Mouse (Mus musculus) heart, adult 2 months (tissue): ENCODE measurements around the gene Ampd1. TPM values are rescaled to one million over a fixed set of nuclear protein-coding genes. Genes with fewer than 3 reads are reported as not detected.
"Not testable (repeated sequence)": the region's sequence is repeated elsewhere in the genome, so short reads cannot be mapped to it uniquely, and the experiment has no call there.

Experiments used
- DNase-seq, 2 experiments: peaks; one replicate each; pipeline ENCODE4 v3.0.0; 2021
- H3K27ac ChIP-seq: fragments of 200-600 bp; 2 replicates; pipeline ENCODE4 v1.8.1; 2022
- H3K27me3 ChIP-seq: fragments of 200-500 bp; 2 replicates; pipeline ENCODE4 v1.6.1; 2012; ENCODE audit warnings: mild to moderate bottlenecking, low read length, inconsistent platforms, mixed read lengths; ENCODE audit not compliant: control insufficient read depth, insufficient read depth
- H3K36me3 ChIP-seq: fragments of 200-500 bp; 2 replicates; pipeline ENCODE4 v1.6.1; 2012; ENCODE audit warnings: low read length, inconsistent platforms; ENCODE audit not compliant: control insufficient read depth, insufficient read depth
- H3K4me1 ChIP-seq: fragments of 200-500 bp; 2 replicates; pipeline ENCODE4 v1.6.1; 2011; ENCODE audit warnings: low read length; ENCODE audit not compliant: control insufficient read depth, insufficient read depth
- H3K4me3 ChIP-seq: fragments of 200-600 bp; 2 replicates; pipeline ENCODE4 v1.8.1; 2022
- H3K79me2 ChIP-seq: fragments of 200-500 bp; replicated peaks from 2 replicates; pipeline ENCODE4 v1.6.1; 2012; ENCODE audit warnings: mild to moderate bottlenecking, inconsistent platforms, low read length, moderate library complexity, mixed read lengths; ENCODE audit not compliant: control insufficient read depth, insufficient read depth
- H3K9ac ChIP-seq: fragments of 200-500 bp; 2 replicates; pipeline ENCODE4 v1.6.1; 2012; ENCODE audit warnings: low read depth, mild to moderate bottlenecking, control low read depth, inconsistent platforms, low read length, mixed read lengths
- CTCF ChIP-seq: fragments of 200-600 bp; IDR thresholded peaks from 2 replicates; pipeline ENCODE4 v1.8.1; 2022; ENCODE audit warnings: antibody characterized with exemption, mild to moderate bottlenecking, moderate library complexity
- EP300 ChIP-seq: fragments of 200-500 bp; IDR thresholded peaks from 2 replicates; pipeline ENCODE4 v1.6.1; 2011; ENCODE audit warnings: low read depth, low read length, control low read depth; ENCODE audit not compliant: insufficient read depth
- POLR2A ChIP-seq: fragments of 200-500 bp; IDR thresholded peaks from 2 replicates; pipeline ENCODE4 v1.6.1; 2011; ENCODE audit warnings: mild to moderate bottlenecking, low read depth, low read length, control low read depth; ENCODE audit not compliant: insufficient read depth
- WGBS: fragments of 180-500 bp; shearing (Covaris S2); methylation state at CpG from one replicate; pipeline ENCODE4 v1.1.7; 2018; 5-methylcytosine and 5-hydroxymethylcytosine counted together
- intact Hi-C: fragments of 180-260 bp; cut with DNase I; formaldehyde crosslinking; loops from one replicate; pipeline ENCODE4 v1.15.1; 2025
- polyA plus RNA-seq: library from polyadenylated mRNA; depleted of rRNA; stranded (reverse); fragments of >200 nt; gene quantifications from 2 replicates; pipeline ENCODE4 v1.2.3, GENCODE M21; 2012
- total RNA-seq, 2 experiments: library from RNA; stranded (reverse); gene quantifications; 2 replicates each; pipeline ENCODE4 v1.2.3; 2021

The Ampd1 gene
- total and polyA plus RNA-seq, 3 experiments = 0.12 TPM; not detected in 2

DNA sequence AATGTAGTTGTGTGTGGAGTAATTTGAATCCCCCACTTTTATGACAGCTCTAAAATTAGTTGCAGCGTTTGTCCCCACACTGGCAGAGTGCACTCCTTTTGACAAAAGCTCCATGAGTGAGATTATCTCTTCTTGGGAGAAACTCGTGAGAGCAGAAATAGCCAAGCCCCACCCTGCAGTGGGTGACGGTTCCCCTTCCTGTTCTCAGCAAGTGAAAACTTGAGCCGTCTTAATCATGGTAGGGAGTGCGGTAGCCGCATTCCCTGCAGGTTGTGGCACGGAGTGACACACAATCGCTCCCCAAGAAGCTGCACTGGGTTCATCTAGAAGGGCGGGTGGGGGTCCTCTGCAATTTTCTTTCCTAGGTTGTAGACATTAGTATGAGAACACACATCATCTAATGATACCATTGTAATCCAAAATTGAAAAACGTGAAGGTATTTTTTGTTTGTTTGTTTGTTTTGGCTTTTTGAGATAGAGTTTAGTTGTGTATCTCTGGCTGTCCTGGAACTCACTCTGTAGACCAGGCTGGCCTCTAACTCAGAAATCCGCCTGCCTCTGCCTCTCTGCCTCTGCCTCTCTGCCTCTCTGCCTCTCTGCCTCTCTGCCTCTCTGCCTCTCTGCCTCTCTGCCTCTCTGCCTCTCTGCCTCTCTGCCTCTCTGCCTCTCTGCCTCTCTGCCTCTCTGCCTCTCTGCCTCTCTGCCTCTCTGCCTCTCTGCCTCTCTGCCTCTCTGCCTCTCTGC lies 66.5 kb downstream of the Ampd1 start:
- H3K27me3 ChIP-seq, H3K36me3 ChIP-seq, H3K79me2 ChIP-seq, H3K4me1 ChIP-seq: not testable (repeated sequence)
- Histone ChIP-seq H3K4me3 (peak overlapping the region; percentile 8), H3K9ac (peak overlapping the region; percentile 21; the same call in 1 of the 2 replicates), H3K27ac (peak overlapping the region; percentile 86)
- intact Hi-C loops = loop anchor here (2.0 kb wide), 1 partner anchor 29 kb away; no protein-coding TSS in a partner anchor
- peak; percentile 60 to 63 for DNase-seq
- peak; percentile 67; the same call in 1 of the 2 replicates for TF ChIP-seq EP300
- peak; percentile 70 for TF ChIP-seq POLR2A
- WGBS = 24% methylated on average over 11 of the region's 11 CpGs

DNA sequence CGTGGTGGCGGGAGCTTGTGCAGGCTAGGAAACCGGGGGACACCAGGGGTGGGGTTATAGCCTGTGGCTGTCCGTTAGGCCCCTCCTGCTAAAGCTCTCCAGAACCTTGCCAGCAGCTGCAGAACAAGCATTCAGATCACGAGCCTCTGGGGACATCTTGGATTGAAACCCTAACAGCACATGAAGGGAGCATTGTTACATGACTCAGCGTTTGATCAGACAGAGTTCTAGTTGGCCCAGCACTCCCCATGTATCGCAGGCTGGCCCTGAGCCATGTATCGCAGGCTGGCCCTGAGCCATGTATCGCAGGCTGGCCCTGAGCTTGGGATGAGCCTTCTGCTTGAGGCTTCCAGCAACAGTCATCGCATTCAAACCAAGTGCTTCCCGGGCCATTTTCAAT lies 67.5 kb downstream of the Ampd1 start:
- TF ChIP-seq EP300 (no peak), POLR2A (no peak), CTCF (no peak)
- intact Hi-C loops = loop anchor here (2.0 kb wide), 1 partner anchor 28 kb away; no protein-coding TSS in a partner anchor
- Histone ChIP-seq H3K36me3 (no peaks in the 10 kb centered on the region), H3K79me2 (no peaks in the 10 kb centered on the region), H3K27me3 (no peaks in the 10 kb centered on the region), H3K9ac (no peak overlapping the region), H3K27ac (no peak overlapping the region), H3K4me3 (no peak overlapping the region), H3K4me1 (peaks cover 6% of the 10 kb centered on the region)
- WGBS = 62% methylated on average over 11 of the region's 11 CpGs
- DNase-seq = peak; percentile 36 to 40

DNA sequence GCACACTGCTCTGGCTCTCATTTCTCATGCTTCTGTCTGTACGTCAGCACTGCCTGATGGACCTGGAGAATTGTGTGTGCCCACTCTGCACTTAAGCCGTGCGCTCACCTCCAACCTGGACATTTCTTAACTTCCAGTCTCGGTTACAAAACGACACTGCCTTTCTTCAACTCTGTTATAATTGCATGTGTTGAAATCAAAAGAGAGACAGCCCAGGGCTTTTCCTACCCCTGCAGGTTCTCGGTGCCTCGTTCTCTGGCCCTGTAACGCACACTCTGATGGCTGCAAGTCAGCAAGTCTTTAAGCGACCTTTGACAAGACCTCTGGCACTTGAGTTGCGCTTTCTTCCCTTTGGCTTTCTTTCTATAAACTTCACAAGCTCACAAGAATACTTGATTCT lies 68.6 kb downstream of the Ampd1 start:
- Histone ChIP-seq H3K4me3 (no peak overlapping the region), H3K27ac (no peak overlapping the region), H3K4me1 (peaks cover 6% of the 10 kb centered on the region), H3K36me3 (no peaks in the 10 kb centered on the region), H3K27me3 (no peaks in the 10 kb centered on the region), H3K9ac (no peak overlapping the region), H3K79me2 (no peaks in the 10 kb centered on the region)
- no peak for TF ChIP-seq POLR2A
- no peak for TF ChIP-seq CTCF
- TF ChIP-seq EP300 = no peak
- no peak for DNase-seq
- intact Hi-C loops = no loop called here
- 86% methylated on average over 10 of the region's 10 CpGs for WGBS

DNA sequence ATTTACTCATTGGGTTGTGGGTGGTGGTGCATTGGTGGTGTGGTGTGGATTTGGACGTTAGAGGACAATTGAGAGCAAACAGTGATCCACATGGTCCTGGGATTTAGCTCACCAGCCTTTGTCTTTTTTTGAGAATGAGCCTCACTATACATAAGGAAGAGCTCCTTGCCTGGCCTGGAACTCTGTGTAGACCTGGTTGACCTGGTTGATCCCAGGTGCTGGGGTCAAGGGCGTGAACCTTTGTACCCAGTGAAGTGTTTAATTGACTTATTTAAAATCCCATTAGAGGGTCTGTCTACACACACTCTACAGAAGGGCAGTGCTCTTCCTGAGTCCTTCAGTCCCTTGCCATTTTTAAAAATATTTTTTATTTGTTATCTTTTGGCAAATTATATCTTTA lies 71.5 kb downstream of the Ampd1 start:
- no peaks in the 10 kb centered on the region; the same call in 1 of the 2 replicates for H3K4me1 ChIP-seq
- 81% methylated on average over 2 of the region's 2 CpGs for WGBS
- TF ChIP-seq CTCF (no peak), EP300 (no peak), POLR2A (no peak)
- H3K27ac ChIP-seq = no peak overlapping the region
- H3K36me3 ChIP-seq = no peaks in the 10 kb centered on the region
- H3K79me2 ChIP-seq = no peaks in the 10 kb centered on the region
- no peak overlapping the region for H3K9ac ChIP-seq
- no peak for DNase-seq
- intact Hi-C loops = no loop called here
- H3K4me3 ChIP-seq = no peak overlapping the region
- no peaks in the 10 kb centered on the region for H3K27me3 ChIP-seq

GRCm38 (mm10) chr3:103145791-103146190 lies 72.0 kb downstream of the Ampd1 start:
- 87% methylated on average over 4 of the region's 4 CpGs for WGBS
- H3K27ac ChIP-seq = no peak overlapping the region
- H3K9ac ChIP-seq = no peak overlapping the region
- H3K27me3 ChIP-seq = no peaks in the 10 kb centered on the region
- H3K4me1 ChIP-seq = no peaks in the 10 kb centered on the region; the same call in 1 of the 2 replicates
- H3K4me3 ChIP-seq = no peak overlapping the region
- intact Hi-C loops = loop anchor here (2.0 kb wide), 1 partner anchor 43 kb away; the partner anchor contains the start of gene Dennd2c
- no peak for DNase-seq
- H3K36me3 ChIP-seq = no peaks in the 10 kb centered on the region
- no peak for TF ChIP-seq CTCF
- TF ChIP-seq POLR2A = no peak
- no peak for TF ChIP-seq EP300
- H3K79me2 ChIP-seq = no peaks in the 10 kb centered on the region

GRCm38 (mm10) chr3:103146330-103147166 lies 72.7 kb downstream of the Ampd1 start:
- H3K4me3 ChIP-seq = no peak overlapping the region
- 68% methylated on average over 23 of the region's 23 CpGs for WGBS
- intact Hi-C loops = loop anchor here (2.0 kb wide), 1 partner anchor 44 kb away; the partner anchor contains the start of gene Dennd2c

More at GRCm38 (mm10) chr3:103146330-103147166, 72.7 kb downstream of the Ampd1 start:
- H3K27me3 ChIP-seq = no peaks in the 10 kb centered on the region
- H3K4me1 ChIP-seq = no peaks in the 10 kb centered on the region; the same call in 1 of the 2 replicates
- H3K36me3 ChIP-seq = no peaks in the 10 kb centered on the region
- no peak overlapping the region for H3K9ac ChIP-seq
- peak overlapping the region; percentile 2; the same call in 1 of the 2 replicates for H3K27ac ChIP-seq
- no peaks in the 10 kb centered on the region for H3K79me2 ChIP-seq
- DNase-seq = peak in 1 of 2 experiments; percentile 8
- TF ChIP-seq EP300 = no peak
- TF ChIP-seq POLR2A = no peak
- no peak for TF ChIP-seq CTCF
